ENCODE assay signal across 12 mouse cellular contexts in the genomic region with DNA sequence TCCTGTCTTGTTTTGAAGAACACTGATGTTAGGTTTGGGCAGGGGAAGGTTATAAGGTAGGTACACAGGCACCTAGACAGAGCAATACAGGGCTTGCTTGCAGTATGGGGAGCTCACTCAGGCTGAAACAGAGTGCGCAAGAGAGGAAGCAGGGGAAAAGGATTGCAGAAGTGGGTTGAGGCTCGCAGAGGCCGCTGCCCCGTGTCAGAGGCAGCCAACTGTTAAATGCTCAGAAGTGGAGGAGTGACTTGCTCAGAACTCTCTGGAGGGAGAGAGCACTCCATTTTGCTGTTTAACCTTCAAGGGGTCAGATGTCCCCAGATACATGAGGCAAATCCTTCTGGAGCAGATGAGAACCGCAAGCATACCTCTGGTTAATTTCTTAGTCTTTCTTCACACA.
DNase-seq lines count a peak whose midpoint lies in the region; ATAC-seq and TF ChIP-seq lines count a peak whose summit lies in the region.
"Had no signal": no experiment of that assay in that cellular context is flagged by ENCODE, and none has a peak within 500 bp of the region (broad histone marks: within the 10 kb centered on the region; RNA-seq: fewer than 3 reads in every experiment).

No protein-coding gene starts in this region.

- no peaks in the 10 kb centered on the region for H3K9me3 ChIP-seq in liver, embryonic 12.5 days (replicated peaks)
- H3K9me3 ChIP-seq: forebrain, embryonic 13.5 days; heart, embryonic 13.5 days; intestine, embryonic 15.5 days; neural tube, embryonic 13.5 days had no signal

- H3K4me1 ChIP-seq in lung, adult 2 months (ENCODE audit: control insufficient read depth, insufficient read depth, low read length): peaks cover 2% of the 10 kb centered on the region; the same call in 1 of the 2 replicates
- no peaks in the 10 kb centered on the region for H3K4me1 ChIP-seq in liver, embryonic 12.5 days

- TF ChIP-seq POLR2A in lung, adult 2 months (IDR thresholded peaks at IDR 0.05; ENCODE audit: borderline replicate concordance, extremely low read depth, low read depth, low read length): no peak

- H3K4me3 ChIP-seq in lung, adult 2 months (replicated peaks; ENCODE audit: extremely low read depth, low read depth, low read length): no peak overlapping the region
- H3K4me3 ChIP-seq in liver, embryonic 12.5 days: no peak overlapping the region
- H3K4me3 ChIP-seq: forebrain, embryonic 13.5 days; heart, embryonic 13.5 days; intestine, embryonic 15.5 days; neural tube, embryonic 13.5 days had no signal

- no peak overlapping the region for H3K4me2 ChIP-seq in liver, embryonic 12.5 days
- H3K4me2 ChIP-seq: forebrain, embryonic 13.5 days; heart, embryonic 13.5 days; intestine, embryonic 15.5 days; neural tube, embryonic 13.5 days had no signal

- peak; percentile 42 for DNase-seq in lung, postnatal 25 days (ENCODE audit: low spot score)
- no peak for DNase-seq in lung, adult 2 months
- DNase-seq in spleen, adult 18-20 months: peak; percentile 52 to 64
- DNase-seq in layer of hippocampus, postnatal 25 days (ENCODE audit: extremely low spot score in 1 of 2, low spot score in 1 of 2): no peak
- no peak for DNase-seq in thymus, adult 18-20 months

- TF ChIP-seq CTCF in lung, adult 2 months (IDR thresholded peaks at IDR 0.05; ENCODE audit: insufficient read depth, low read length): no peak

- H3K27me3 ChIP-seq in liver, embryonic 12.5 days (replicated peaks): no peaks in the 10 kb centered on the region
- H3K27me3 ChIP-seq: forebrain, embryonic 13.5 days; heart, embryonic 13.5 days; intestine, embryonic 15.5 days; neural tube, embryonic 13.5 days had no signal

- WGBS in lung, adult 2 months: 64% methylated on average over 5 of the region's 5 CpGs
- WGBS in liver, embryonic 12.5 days (ENCODE audit: insufficient replicate concordance): 37% methylated on average over 5 of the region's 5 CpGs

- no peak overlapping the region for H3K9ac ChIP-seq in liver, embryonic 12.5 days
- H3K9ac ChIP-seq: forebrain, embryonic 13.5 days; heart, embryonic 13.5 days; intestine, embryonic 15.5 days; neural tube, embryonic 13.5 days had no signal

- no peaks in the 10 kb centered on the region for H3K36me3 ChIP-seq in liver, embryonic 12.5 days
- H3K36me3 ChIP-seq: heart, embryonic 13.5 days; intestine, embryonic 15.5 days; neural tube, embryonic 13.5 days had no signal

- peak overlapping the region; percentile 21 for H3K27ac ChIP-seq in liver, embryonic 12.5 days
- H3K27ac ChIP-seq: forebrain, embryonic 13.5 days; heart, embryonic 13.5 days; intestine, embryonic 15.5 days; neural tube, embryonic 13.5 days had no signal

- peak; percentile 92 for ATAC-seq in common myeloid progenitor, adult 5-6 weeks (replicated peaks; ENCODE audit: low read depth, poor library complexity, severe bottlenecking)
- ATAC-seq in liver, embryonic 12.5 days: no peak
- ATAC-seq in CD4-positive, CD25-positive, alpha-beta regulatory T cell, adult 4 months: no peak
- ATAC-seq: forebrain, embryonic 13.5 days; intestine, embryonic 15.5 days had no signal

Comparison
In these comparisons a context has a peak if more than half of its experiments do, and no peak if none do; other contexts are left out.
1. DNase-seq: peak in lung, postnatal 25 days (single experiment) and spleen, adult 18-20 months (2 of 2); none in lung, adult 2 months (single experiment), layer of hippocampus, postnatal 25 days (0 of 2) and thymus, adult 18-20 months (0 of 2).